Mouse (Mus musculus) cerebellum, adult 2 months (tissue): ENCODE data around the gene Pola1. TPM values are rescaled to one million over a fixed set of nuclear protein-coding genes. Genes with fewer than 3 reads are reported as not detected.

Experiments
- DNase-seq, 2 experiments: peaks; one replicate each; pipeline ENCODE4 v3.0.0; 2021
- H3K27ac ChIP-seq: fragments of 200-500 bp; 2 replicates; pipeline ENCODE4 v1.5.1; 2012; ENCODE audit warnings: low read length, control low read depth, inconsistent platforms; ENCODE audit not compliant: insufficient read depth
- H3K27me3 ChIP-seq: fragments of 200-500 bp; 2 replicates; pipeline ENCODE4 v1.6.1; 2012; ENCODE audit warnings: inconsistent platforms, mild to moderate bottlenecking, low read length, moderate library complexity; ENCODE audit not compliant: control insufficient read depth, insufficient read depth
- H3K4me1 ChIP-seq: fragments of 200-500 bp; 2 replicates; pipeline ENCODE4 v1.6.1; 2011; ENCODE audit warnings: low read length; ENCODE audit not compliant: control insufficient read depth, insufficient read depth
- H3K4me3 ChIP-seq: fragments of 200-500 bp; replicated peaks from 2 replicates; pipeline ENCODE3; 2011; ENCODE audit warnings: mild to moderate bottlenecking, low read depth, low read length, control low read depth; ENCODE audit not compliant: insufficient read depth
- CTCF ChIP-seq: fragments of 200-500 bp; IDR thresholded peaks from 2 replicates; pipeline ENCODE4 v1.5.1; 2011; ENCODE audit warnings: low read depth, mild to moderate bottlenecking, control low read depth, low read length, moderate library complexity, borderline replicate concordance; ENCODE audit not compliant: insufficient read depth
- POLR2A ChIP-seq: fragments of 200-500 bp; IDR thresholded peaks from 2 replicates; pipeline ENCODE4 v1.6.1; 2011; ENCODE audit warnings: low read length, control low read depth, borderline replicate concordance; ENCODE audit not compliant: insufficient read depth
- WGBS: fragments of 180-500 bp; shearing (Covaris S2); methylation state at CpG from one replicate; pipeline ENCODE4 v1.1.7; 2018; 5-methylcytosine and 5-hydroxymethylcytosine counted together
- polyA plus RNA-seq: library from polyadenylated mRNA; depleted of rRNA; stranded (reverse); fragments of >200 nt; gene quantifications from 2 replicates; pipeline ENCODE4 v1.2.3, GENCODE M21; 2012

Pola1 gene
- polyA plus RNA-seq, 1 experiment: 3.3 TPM

- no peak for DNase-seq
- H3K4me1 ChIP-seq: no peaks in the 10 kb centered on the region
- H3K27ac ChIP-seq: no peak overlapping the region
- peaks cover 2% of the 10 kb centered on the region; the same call in 1 of the 2 replicates for H3K27me3 ChIP-seq
- no peak overlapping the region for H3K4me3 ChIP-seq
- TF ChIP-seq CTCF (no peak), POLR2A (no peak)
- 31% methylated on average over 7 of the region's 7 CpGs for WGBS
These were observed 330.2 kb downstream of the Pola1 start for GRCm38 (mm10) chrX:93301798-93302197.

GRCm38 (mm10) chrX:93300183-93300815 lies 331.7 kb downstream of the Pola1 start:
- H3K27me3 ChIP-seq: peaks cover 2% of the 10 kb centered on the region; the same call in 1 of the 2 replicates
- DNase-seq: no peak
- 33% methylated on average over 10 of the region's 10 CpGs for whole genome bisulfite sequencing
- H3K4me3 ChIP-seq: no peak overlapping the region
- TF ChIP-seq CTCF (no peak), POLR2A (no peak)
- no peak overlapping the region for H3K27ac ChIP-seq
- no peaks in the 10 kb centered on the region for H3K4me1 ChIP-seq

GRCm38 (mm10) chrX:93299771-93300170 lies 332.2 kb downstream of the Pola1 start:
- 38% methylated on average over 6 of the region's 6 CpGs for WGBS
- no peak for DNase-seq
- peaks cover 3% of the 10 kb centered on the region; the same call in 1 of the 2 replicates for H3K27me3 ChIP-seq
- H3K27ac ChIP-seq: no peak overlapping the region
- H3K4me3 ChIP-seq: no peak overlapping the region
- no peaks in the 10 kb centered on the region for H3K4me1 ChIP-seq
- TF ChIP-seq CTCF (no peak), POLR2A (no peak)

- H3K27me3 ChIP-seq: peaks cover 3% of the 10 kb centered on the region; the same call in 1 of the 2 replicates
- H3K4me3 ChIP-seq: no peak overlapping the region
- H3K27ac ChIP-seq: no peak overlapping the region
- no peaks in the 10 kb centered on the region for H3K4me1 ChIP-seq
- WGBS: 14% methylated on average over 34 of the region's 43 CpGs
- DNase-seq: no peak
- TF ChIP-seq CTCF (no peak), POLR2A (no peak)
These were observed 332.8 kb downstream of the Pola1 start for GRCm38 (mm10) chrX:93299046-93299626.

GRCm38 (mm10) chrX:93297001-93297441 lies 334.9 kb downstream of the Pola1 start:
- 12% methylated on average over 39 of the region's 40 CpGs for WGBS
- H3K27me3 ChIP-seq: peaks cover 3% of the 10 kb centered on the region; the same call in 1 of the 2 replicates
- H3K27ac ChIP-seq: no peak overlapping the region
- no peaks in the 10 kb centered on the region for H3K4me1 ChIP-seq
- TF ChIP-seq CTCF (no peak), POLR2A (no peak)
- no peak for DNase-seq
- H3K4me3 ChIP-seq: no peak overlapping the region

- Histone ChIP-seq H3K4me1 (no peaks in the 10 kb centered on the region), H3K27me3 (peaks cover 3% of the 10 kb centered on the region; the same call in 1 of the 2 replicates), H3K27ac (no peak overlapping the region), H3K4me3 (no peak overlapping the region)
- 11% methylated on average over 5 of the region's 5 CpGs for WGBS
- no peak for DNase-seq
- TF ChIP-seq CTCF (no peak), POLR2A (no peak)
These were observed 336.1 kb downstream of the Pola1 start for GRCm38 (mm10) chrX:93295819-93296218.

GRCm38 (mm10) chrX:93294736-93295490 lies 337.0 kb downstream of the Pola1 start:
- no peak overlapping the region for H3K27ac ChIP-seq
- peaks cover 3% of the 10 kb centered on the region; the same call in 1 of the 2 replicates for H3K27me3 ChIP-seq
- H3K4me3 ChIP-seq: no peak overlapping the region
- WGBS: 14% methylated on average over 24 of the region's 25 CpGs
- H3K4me1 ChIP-seq: no peaks in the 10 kb centered on the region
- no peak for DNase-seq
- no peak for TF ChIP-seq POLR2A
- no peak for TF ChIP-seq CTCF
